Mouse (Mus musculus) midbrain, embryonic 12.5 days (tissue): ENCODE results near the gene Cd300e. TPM values are rescaled to one million over a fixed set of nuclear protein-coding genes. Genes with fewer than 3 reads are reported as not detected.
"Not testable (repeated sequence)": the region's sequence is repeated elsewhere in the genome, so short reads cannot be mapped to it uniquely, and the experiment has no call there.

Source experiments
- ATAC-seq: fragments of 200-750 bp; cut with Nextera tagmentation; 2 replicates; pipeline ENCODE4 v1.8.0; 2017; ENCODE audit warnings: low read depth, moderate TSS enrichment, moderate library complexity; ENCODE audit not compliant: low FRiP score
- H3K27ac ChIP-seq: fragments of 300-500 bp; sonication (generic); replicated peaks from 2 replicates; pipeline ENCODE4 v1.5.1; 2016; ENCODE audit warnings: mild to moderate bottlenecking
- H3K27me3 ChIP-seq: fragments of 300-500 bp; sonication (generic); 2 replicates; pipeline ENCODE4 v1.6.1; 2016; ENCODE audit warnings: mild to moderate bottlenecking
- H3K36me3 ChIP-seq: fragments of 300-500 bp; sonication (generic); 2 replicates; pipeline ENCODE4 v1.6.1; 2016
- H3K4me1 ChIP-seq: fragments of 300-500 bp; sonication (generic); 2 replicates; pipeline ENCODE4 v1.6.1; 2016
- H3K4me2 ChIP-seq: fragments of 300-500 bp; sonication (generic); replicated peaks from 2 replicates; pipeline ENCODE4 v1.6.1; 2016; ENCODE audit warnings: mild to moderate bottlenecking, moderate library complexity
- H3K4me3 ChIP-seq: fragments of 300-500 bp; sonication (generic); 2 replicates; pipeline ENCODE4 v1.5.1; 2016; ENCODE audit warnings: mild to moderate bottlenecking
- H3K9ac ChIP-seq: fragments of 300-500 bp; sonication (generic); replicated peaks from 2 replicates; pipeline ENCODE4 v1.6.1; 2016; ENCODE audit warnings: mild to moderate bottlenecking, moderate library complexity
- H3K9me3 ChIP-seq: fragments of 300-500 bp; sonication (generic); 2 replicates; pipeline ENCODE4 v1.6.1; 2016; ENCODE audit warnings: mild to moderate bottlenecking
- WGBS: fragments of 180-500 bp; shearing (Covaris S2); methylation state at CpG from one replicate; pipeline ENCODE4 v1.1.7; 2016; 5-methylcytosine and 5-hydroxymethylcytosine counted together
- polyA plus RNA-seq: library from polyadenylated mRNA; unstranded; fragments of >200 nt; fragmentation: Nextera tagmentation; extraction: Ambion mirVana; gene quantifications from 2 replicates; pipeline ENCODE4 v1.2.1, GENCODE M21; 2016

Gene Cd300e
- polyA plus RNA-seq, 1 experiment from 2014 or later, result not detected

DNA sequence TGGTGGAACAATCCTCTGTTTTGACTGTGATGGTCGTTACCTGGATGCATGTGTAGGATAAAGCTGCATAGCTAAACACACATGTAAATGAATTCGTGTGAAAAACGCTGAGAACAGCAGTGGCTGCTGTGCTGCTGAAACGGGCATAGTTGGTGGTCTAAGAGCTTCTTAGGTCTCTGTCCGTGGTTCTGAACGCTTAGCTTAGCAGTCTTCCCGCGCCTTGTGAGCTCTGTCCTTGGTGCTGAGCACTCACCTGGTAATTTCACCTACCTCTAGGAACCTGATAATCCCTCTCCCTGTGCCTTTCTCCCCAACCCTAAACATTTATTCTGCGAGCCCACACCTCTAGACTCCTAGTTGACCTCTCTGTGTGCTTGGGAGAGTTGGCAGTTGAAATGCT, 9.8 kb downstream of the Cd300e start:
- no peaks in the 10 kb centered on the region for H3K4me1 ChIP-seq
- 4% methylated on average over 9 of the region's 9 CpGs for WGBS
- no peaks in the 10 kb centered on the region for H3K36me3 ChIP-seq
- peaks cover 7% of the 10 kb centered on the region; the same call in 1 of the 2 replicates for H3K27me3 ChIP-seq
- no peak overlapping the region for H3K4me2 ChIP-seq
- no peak overlapping the region for H3K9ac ChIP-seq
- ATAC-seq, result no peak
- no peak overlapping the region for H3K4me3 ChIP-seq
- no peak overlapping the region for H3K27ac ChIP-seq
- no peaks in the 10 kb centered on the region for H3K9me3 ChIP-seq

DNA sequence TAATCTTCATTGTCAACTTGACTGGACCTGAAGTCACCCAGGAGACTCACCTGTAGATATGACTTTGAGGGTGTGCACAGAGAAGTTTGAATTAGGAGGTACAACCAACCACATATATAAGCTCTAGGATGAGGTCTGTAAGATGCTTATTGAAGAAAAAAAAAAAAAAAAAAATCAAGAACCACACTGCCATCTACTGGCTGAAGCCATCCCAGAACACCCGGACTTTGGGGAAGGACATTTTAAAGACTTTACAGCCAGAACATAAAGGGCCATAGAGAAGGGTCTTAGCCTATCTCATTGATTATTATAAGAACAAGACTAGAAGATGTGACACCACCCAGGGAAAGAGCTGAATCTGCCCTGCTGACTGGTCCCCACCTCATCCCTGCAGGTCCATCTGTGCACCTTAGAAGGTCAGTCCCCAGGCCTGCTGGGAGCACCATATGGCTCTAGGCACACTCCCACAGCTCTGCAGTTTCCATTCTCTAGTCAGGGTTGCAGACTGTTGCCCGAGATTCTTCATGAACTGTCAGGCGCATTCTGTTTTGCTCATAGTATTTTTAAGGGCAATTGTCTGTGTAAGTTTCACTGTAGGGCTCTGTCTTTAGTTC, 12.6 kb downstream of the Cd300e start:
- Histone ChIP-seq H3K4me2 (no peak overlapping the region), H3K9ac (no peak overlapping the region), H3K27ac (no peak overlapping the region), H3K36me3 (no peaks in the 10 kb centered on the region), H3K4me1 (no peaks in the 10 kb centered on the region), H3K4me3 (no peak overlapping the region), H3K27me3 (peaks cover 7% of the 10 kb centered on the region; the same call in 1 of the 2 replicates), H3K9me3 (no peaks in the 10 kb centered on the region)
- no peak for ATAC-seq
- 49% methylated on average over 3 of the region's 3 CpGs for WGBS

DNA sequence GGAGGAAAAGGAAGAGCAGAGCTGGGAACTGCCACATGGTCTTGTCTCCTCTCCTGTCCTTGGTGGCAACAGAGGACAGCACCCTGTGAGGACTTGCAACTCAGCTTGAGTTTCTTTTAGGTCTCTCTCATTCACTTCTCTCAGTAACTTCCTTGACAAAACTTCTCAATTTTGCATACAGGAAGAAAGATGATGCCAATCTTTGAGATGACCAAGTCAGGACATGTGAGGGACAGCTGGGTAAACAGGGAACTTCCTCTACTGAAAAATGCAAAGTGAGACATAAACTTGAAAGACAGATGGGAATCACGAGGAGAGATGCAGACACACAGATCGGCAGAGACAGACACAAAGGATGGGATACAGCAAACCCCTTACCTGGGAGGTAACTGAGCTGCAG, 13.7 kb downstream of the Cd300e start, which contains the start of gene Cd300ld3:
Gene Cd300ld3, minus strand, starts transcription at position 151 of the 400 bp plus-strand sequence.
- H3K27me3 ChIP-seq, result peaks cover 7% of the 10 kb centered on the region; the same call in 1 of the 2 replicates
- 85% methylated on average over 2 of the region's 2 CpGs for WGBS
- no peak within 1 kb of the TSS for H3K9ac ChIP-seq
- H3K36me3 ChIP-seq, result no peaks in the 10 kb centered on the region
- no peak within 1 kb of the TSS for H3K4me3 ChIP-seq
- H3K4me2 ChIP-seq, result no peak within 1 kb of the TSS
- H3K9me3 ChIP-seq, result no peaks in the 10 kb centered on the region
- no peak within 1 kb of the TSS for H3K27ac ChIP-seq
- no peak for ATAC-seq
- no peaks in the 10 kb centered on the region for H3K4me1 ChIP-seq

DNA sequence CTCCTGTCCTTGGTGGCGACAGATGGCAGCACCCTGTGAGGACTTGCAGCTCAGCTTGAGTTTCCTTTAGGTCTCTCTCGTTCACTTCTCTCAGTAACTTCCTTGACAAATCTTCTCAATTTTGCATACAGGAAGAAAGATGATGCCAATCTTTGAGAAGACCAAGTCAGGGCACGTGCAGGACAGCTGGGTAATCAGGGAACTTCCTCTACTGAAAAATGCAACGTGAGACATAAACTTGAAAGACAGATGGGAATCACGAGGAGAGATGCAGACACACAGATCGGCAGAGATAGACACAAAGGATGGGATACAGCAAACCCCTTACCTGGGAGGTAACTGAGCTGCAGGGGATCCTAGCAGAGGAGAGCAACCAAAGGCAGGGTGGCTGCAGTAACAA, 24.3 kb downstream of the Cd300e start, which contains the start of gene Cd300ld5:
Gene Cd300ld5, minus strand, starts transcription at position 101 of the 400 bp plus-strand sequence.
- not testable (repeated sequence) for H3K36me3 ChIP-seq, H3K27ac ChIP-seq, H3K9ac ChIP-seq, H3K4me3 ChIP-seq, H3K27me3 ChIP-seq, H3K4me1 ChIP-seq, H3K4me2 ChIP-seq, ATAC-seq, H3K9me3 ChIP-seq
- WGBS, result no CpG with 5 or more reads among the region's 6 CpGs

DNA sequence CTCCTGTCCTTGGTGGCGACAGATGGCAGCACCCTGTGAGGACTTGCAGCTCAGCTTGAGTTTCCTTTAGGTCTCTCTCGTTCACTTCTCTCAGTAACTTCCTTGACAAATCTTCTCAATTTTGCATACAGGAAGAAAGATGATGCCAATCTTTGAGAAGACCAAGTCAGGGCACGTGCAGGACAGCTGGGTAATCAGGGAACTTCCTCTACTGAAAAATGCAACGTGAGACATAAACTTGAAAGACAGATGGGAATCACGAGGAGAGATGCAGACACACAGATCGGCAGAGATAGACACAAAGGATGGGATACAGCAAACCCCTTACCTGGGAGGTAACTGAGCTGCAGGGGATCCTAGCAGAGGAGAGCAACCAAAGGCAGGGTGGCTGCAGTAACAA, 35.1 kb downstream of the Cd300e start, which contains the start of gene Cd300ld4:
Gene Cd300ld4, minus strand, starts transcription at position 101 of the 400 bp plus-strand sequence.
- not testable (repeated sequence) for H3K27me3 ChIP-seq, H3K9me3 ChIP-seq, ATAC-seq, H3K27ac ChIP-seq, H3K4me1 ChIP-seq, H3K9ac ChIP-seq, H3K4me3 ChIP-seq, H3K36me3 ChIP-seq, H3K4me2 ChIP-seq
- no CpG with 5 or more reads among the region's 6 CpGs for WGBS

DNA sequence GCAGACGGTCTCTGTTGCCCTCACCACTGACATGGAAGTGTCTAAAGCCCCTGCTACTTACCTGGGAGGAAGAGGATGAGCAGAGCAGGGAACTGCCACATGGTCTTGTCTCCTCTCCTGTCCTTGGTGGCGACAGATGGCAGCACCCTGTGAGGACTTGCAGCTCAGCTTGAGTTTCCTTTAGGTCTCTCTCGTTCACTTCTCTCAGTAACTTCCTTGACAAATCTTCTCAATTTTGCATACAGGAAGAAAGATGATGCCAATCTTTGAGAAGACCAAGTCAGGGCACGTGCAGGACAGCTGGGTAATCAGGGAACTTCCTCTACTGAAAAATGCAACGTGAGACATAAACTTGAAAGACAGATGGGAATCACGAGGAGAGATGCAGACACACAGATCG, 45.9 kb downstream of the Cd300e start, which contains the start of gene Cd300ld2:
Gene Cd300ld2, minus strand, starts transcription at position 101 of the 400 bp plus-strand sequence.
- not testable (repeated sequence) for H3K9ac ChIP-seq, H3K4me2 ChIP-seq, H3K4me3 ChIP-seq, ATAC-seq, H3K27me3 ChIP-seq, H3K4me1 ChIP-seq, H3K36me3 ChIP-seq, H3K9me3 ChIP-seq, H3K27ac ChIP-seq
- no CpG with 5 or more reads among the region's 7 CpGs for WGBS

DNA sequence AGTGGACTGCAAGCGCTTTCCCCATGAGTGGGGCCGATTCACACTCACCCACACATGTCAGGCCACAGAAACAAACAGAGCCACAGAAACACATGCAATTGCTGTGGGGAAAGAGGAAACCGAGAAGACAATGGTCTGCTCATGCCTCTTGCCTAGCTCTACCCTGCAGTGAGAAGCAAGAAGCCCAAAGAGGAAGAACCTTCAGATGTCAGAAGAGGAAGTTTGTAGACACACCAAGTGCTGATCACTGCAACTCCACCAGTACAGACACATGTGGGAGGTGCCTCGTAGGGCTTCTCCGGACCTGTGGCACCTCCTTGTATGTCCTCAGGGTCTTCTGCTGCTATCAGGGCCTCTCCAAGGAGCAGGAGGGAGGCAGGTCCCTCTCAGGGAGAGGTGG, 57.9 kb downstream of the Cd300e start:
- Histone ChIP-seq H3K4me3 (no peak overlapping the region), H3K9ac (no peak overlapping the region), H3K36me3 (no peaks in the 10 kb centered on the region), H3K27ac (no peak overlapping the region), H3K4me2 (no peak overlapping the region), H3K4me1 (no peaks in the 10 kb centered on the region), H3K27me3 (no peaks in the 10 kb centered on the region), H3K9me3 (no peaks in the 10 kb centered on the region)
- no peak for ATAC-seq
- WGBS, result 87% methylated on average over 5 of the region's 5 CpGs

Other genes starting within 250 kb of the Cd300e start
- 10.4 and 16.8 TPM in 2 replicates for gene Gprc5c, start 211.0 kb downstream of the Cd300e start, polyA plus RNA-seq
- gene Cd300a, start 172.1 kb downstream of the Cd300e start, polyA plus RNA-seq, result 0.71 and 0.97 TPM in 2 replicates
- gene Cd300lb, start 127.8 kb downstream of the Cd300e start, polyA plus RNA-seq, result 0.08 TPM in 1 of 2 replicates, not detected in the other
- not detected in 2 replicates for gene Cd300c, start 93.0 kb downstream of the Cd300e start, polyA plus RNA-seq
- gene Cd300ld, start 72.3 kb downstream of the Cd300e start, polyA plus RNA-seq, result 0.10 and 0.11 TPM in 2 replicates
- 0.85 and 1.2 TPM in 2 replicates for gene Cd300c2, start 60.3 kb downstream of the Cd300e start, polyA plus RNA-seq
- gene Cd300ld2, start 46.0 kb downstream of the Cd300e start, polyA plus RNA-seq, result not detected in 2 replicates
- gene Cd300ld4, start 35.2 kb downstream of the Cd300e start, polyA plus RNA-seq, result not detected in 2 replicates
- gene Cd300ld5, start 24.4 kb downstream of the Cd300e start, polyA plus RNA-seq, result not detected in 2 replicates
- gene Cd300ld3, start 13.8 kb downstream of the Cd300e start, polyA plus RNA-seq, result not detected in 2 replicates
- gene Rab37, start 29.3 kb upstream of the Cd300e start, polyA plus RNA-seq, result 1.5 TPM in 2 replicates
- gene Cd300lf, start 71.8 kb upstream of the Cd300e start, polyA plus RNA-seq, result 0.15 and 0.24 TPM in 2 replicates
- gene Slc9a3r1, start 101.2 kb upstream of the Cd300e start, polyA plus RNA-seq, result 34.3 and 34.6 TPM in 2 replicates
- 7.9 and 9.2 TPM in 2 replicates for gene Tmem104, start 125.3 kb upstream of the Cd300e start, polyA plus RNA-seq
- 18.5 and 19.2 TPM in 2 replicates for gene Nat9, start 125.7 kb upstream of the Cd300e start, polyA plus RNA-seq
- gene Grin2c, start 205.1 kb upstream of the Cd300e start, polyA plus RNA-seq, result 0.06 and 0.17 TPM in 2 replicates
- gene Fdxr, start 214.9 kb upstream of the Cd300e start, polyA plus RNA-seq, result 15.9 and 18.4 TPM in 2 replicates
- gene Fads6, start 235.5 kb upstream of the Cd300e start, polyA plus RNA-seq, result 0.11 and 0.18 TPM in 2 replicates
- not detected in 2 replicates for gene Otop2, start 245.0 kb upstream of the Cd300e start, polyA plus RNA-seq